Mouse (Mus musculus): ENCODE data around the gene Palm. TPM values are rescaled to one million over a fixed set of nuclear protein-coding genes. Genes with fewer than 3 reads are reported as not detected.
A peak's percentile ranks its signal among the peaks of the same experiment; 100 is the strongest.
"Not testable (repeated sequence)": the region's sequence is repeated elsewhere in the genome, so short reads cannot be mapped to it uniquely, and the experiment has no call there.

Palm gene
- total RNA-seq (2017), result 40.6 and 42.1 TPM in 2 replicates

GRCm38 (mm10) chr10:79793051-79793737, at the start of gene Palm:
Palm (plus strand) TSS chr10:79793572.
- ATAC-seq (ENCODE audit: extremely low read depth, insufficient number of reproducible peaks, low FRiP score, poor library complexity, severe bottlenecking), result peak; percentile 40; the same call in 1 of the 2 replicates

GRCm38 (mm10) chr10:79743650-79744365, 49.6 kb upstream of the Palm start:
- no peak for ATAC-seq (ENCODE audit: extremely low read depth, insufficient number of reproducible peaks, low FRiP score, poor library complexity, severe bottlenecking)

- ATAC-seq (ENCODE audit: extremely low read depth, insufficient number of reproducible peaks, low FRiP score, poor library complexity, severe bottlenecking), result no peak
Observed at GRCm38 (mm10) chr10:79745411-79745810, 48.0 kb upstream of the Palm start.

GRCm38 (mm10) chr10:79745898-79746773, 47.2 kb upstream of the Palm start, which contains the start of gene Polrmt:
Polrmt (minus strand) TSS chr10:79746581.
- peak; percentile 96 for ATAC-seq (ENCODE audit: extremely low read depth, insufficient number of reproducible peaks, low FRiP score, poor library complexity, severe bottlenecking)

- ATAC-seq (ENCODE audit: extremely low read depth, insufficient number of reproducible peaks, low FRiP score, poor library complexity, severe bottlenecking), result no peak
Observed at GRCm38 (mm10) chr10:79746774-79747151, 46.6 kb upstream of the Palm start.

- ATAC-seq (ENCODE audit: extremely low read depth, insufficient number of reproducible peaks, low FRiP score, poor library complexity, severe bottlenecking), result no peak
Observed at GRCm38 (mm10) chr10:79748496-79748895, 44.9 kb upstream of the Palm start.

GRCm38 (mm10) chr10:79754856-79755516, 38.4 kb upstream of the Palm start, which contains the start of gene Fgf22:
Fgf22 (plus strand) TSS chr10:79755076.
- no peak for ATAC-seq (ENCODE audit: extremely low read depth, insufficient number of reproducible peaks, low FRiP score, poor library complexity, severe bottlenecking)

- no peak for ATAC-seq (ENCODE audit: extremely low read depth, insufficient number of reproducible peaks, low FRiP score, poor library complexity, severe bottlenecking)
Observed at GRCm38 (mm10) chr10:79755854-79756253, 37.5 kb upstream of the Palm start.

- no peak for ATAC-seq (ENCODE audit: extremely low read depth, insufficient number of reproducible peaks, low FRiP score, poor library complexity, severe bottlenecking)
Observed at GRCm38 (mm10) chr10:79756660-79757059, 36.7 kb upstream of the Palm start.

GRCm38 (mm10) chr10:79759675-79760074, 33.7 kb upstream of the Palm start:
- ATAC-seq (ENCODE audit: extremely low read depth, insufficient number of reproducible peaks, low FRiP score, poor library complexity, severe bottlenecking), result not testable (repeated sequence)

GRCm38 (mm10) chr10:79760603-79761143, 32.7 kb upstream of the Palm start:
- ATAC-seq (ENCODE audit: extremely low read depth, insufficient number of reproducible peaks, low FRiP score, poor library complexity, severe bottlenecking), result no peak

- no peak for ATAC-seq (ENCODE audit: extremely low read depth, insufficient number of reproducible peaks, low FRiP score, poor library complexity, severe bottlenecking)
Observed at GRCm38 (mm10) chr10:79762875-79763274, 30.5 kb upstream of the Palm start.

- no peak for ATAC-seq (ENCODE audit: extremely low read depth, insufficient number of reproducible peaks, low FRiP score, poor library complexity, severe bottlenecking)
Observed at GRCm38 (mm10) chr10:79764234-79764633, 29.1 kb upstream of the Palm start.

- no peak for ATAC-seq (ENCODE audit: extremely low read depth, insufficient number of reproducible peaks, low FRiP score, poor library complexity, severe bottlenecking)
Observed at GRCm38 (mm10) chr10:79765228-79765745, 28.1 kb upstream of the Palm start.

- no peak for ATAC-seq (ENCODE audit: extremely low read depth, insufficient number of reproducible peaks, low FRiP score, poor library complexity, severe bottlenecking)
Observed at GRCm38 (mm10) chr10:79766001-79766507, 27.3 kb upstream of the Palm start.

GRCm38 (mm10) chr10:79766508-79767325, 26.7 kb upstream of the Palm start, which contains the start of gene Rnf126:
Rnf126 (minus strand) TSS chr10:79766952.
- peak; percentile 94 for ATAC-seq (ENCODE audit: extremely low read depth, insufficient number of reproducible peaks, low FRiP score, poor library complexity, severe bottlenecking)
